Mouse (Mus musculus): ENCODE measurements around the gene Macrod1. TPM values are rescaled to one million over a fixed set of nuclear protein-coding genes. Genes with fewer than 3 reads are reported as not detected.

The Macrod1 gene
- total RNA-seq, 2 experiments from 2014 or later, result 52.5 to 66.7 TPM

GRCm38 (mm10) chr19:7236742-7237141, 180.1 kb downstream of the Macrod1 start:
- no peak for DNase-seq

GRCm38 (mm10) chr19:7239574-7239973, 183.0 kb downstream of the Macrod1 start:
- no peak for DNase-seq

GRCm38 (mm10) chr19:7240291-7240690, 183.7 kb downstream of the Macrod1 start:
- DNase-seq, result no peak

- DNase-seq, result peak; percentile 94 to 96
These were observed 184.4 kb downstream of the Macrod1 start, which contains the start of gene Naa40 for GRCm38 (mm10) chr19:7240782-7241690. TSS of gene Naa40 (minus strand) at chr19:7241183.

- no peak for DNase-seq
These were observed 189.4 kb downstream of the Macrod1 start for GRCm38 (mm10) chr19:7246021-7246420.

Other genes starting within 250 kb of the Macrod1 start
- gene Rps6ka4, start 216.2 kb upstream of the Macrod1 start, total RNA-seq (2021), result 10 to 100 TPM; 30.0 to 30.7 TPM
- gene Ccdc88b, start 198.6 kb upstream of the Macrod1 start, total RNA-seq (2021), result 1 to 10 TPM; 1.7 to 1.8 TPM
- gene Trmt112, start 147.1 kb upstream of the Macrod1 start, total RNA-seq (2021), result 100 to 1,000 TPM in 1 of 2 experiments, 10 to 100 TPM in 1; 93.1 to 116 TPM
- gene Prdx5, start 146.7 kb upstream of the Macrod1 start, total RNA-seq (2021), result 100 to 1,000 TPM; 254 to 293 TPM
- 10 to 100 TPM; 33.6 to 50.9 TPM for gene Esrra, start 135.0 kb upstream of the Macrod1 start, total RNA-seq (2021)
- not detected for gene Catsperz, start 131.4 kb upstream of the Macrod1 start, total RNA-seq (2021)
- gene Kcnk4, start 122.3 kb upstream of the Macrod1 start, total RNA-seq (2021), result under 1 TPM; 0.16 to 0.20 TPM
- 10 to 100 TPM; 48.6 to 54.5 TPM for gene Bad, start 114.9 kb upstream of the Macrod1 start, total RNA-seq (2021)
- 10 to 100 TPM; 49.1 to 49.9 TPM for gene Gpr137, start 114.3 kb upstream of the Macrod1 start, total RNA-seq (2021)
- gene Ppp1r14b, start 81.8 kb upstream of the Macrod1 start, total RNA-seq (2021), result 100 to 1,000 TPM; 203 TPM
- 10 to 100 TPM; 41.8 to 44.5 TPM for gene Plcb3, start 80.3 kb upstream of the Macrod1 start, total RNA-seq (2021)
- gene Fkbp2, start 76.3 kb upstream of the Macrod1 start, total RNA-seq (2021), result 100 to 1,000 TPM in 1 of 2 experiments, 10 to 100 TPM in 1; 93.3 to 103 TPM
- gene Vegfb, start 69.2 kb upstream of the Macrod1 start, total RNA-seq (2021), result 10 to 100 TPM; 92.0 to 95.7 TPM
- 10 to 100 TPM; 38.5 to 46.1 TPM for gene Dnajc4, start 64.2 kb upstream of the Macrod1 start, total RNA-seq (2021)
- 10 to 100 TPM; 39.0 to 42.4 TPM for gene Nudt22, start 60.7 kb upstream of the Macrod1 start, total RNA-seq (2021)
- gene Trpt1, start 60.7 kb upstream of the Macrod1 start, total RNA-seq (2021), result 10 to 100 TPM in 1 of 2 experiments, 1 to 10 TPM in 1; 8.2 to 16.8 TPM
- 1 to 10 TPM; 6.9 TPM for gene Fermt3, start 37.3 kb upstream of the Macrod1 start, total RNA-seq (2021)
- 100 to 1,000 TPM; 149 to 281 TPM for gene Stip1, start 16.8 kb upstream of the Macrod1 start, total RNA-seq (2021)
- 1 to 10 TPM; 1.3 to 4.0 TPM for gene Flrt1, start 48.9 kb downstream of the Macrod1 start, total RNA-seq (2021)
- gene Otub1, start 149.5 kb downstream of the Macrod1 start, total RNA-seq (2021), result 100 to 1,000 TPM; 118 to 130 TPM
- gene Cox8a, start 160.8 kb downstream of the Macrod1 start, total RNA-seq (2021), result 1,000 to 10,000 TPM; 1,022 to 1,091 TPM
- gene Naa40, start 184.4 kb downstream of the Macrod1 start, total RNA-seq (2021), result 10 to 100 TPM; 18.6 to 25.6 TPM
- 1 to 10 TPM; 2.0 to 4.4 TPM for gene Rcor2, start 210.5 kb downstream of the Macrod1 start, total RNA-seq (2021)